Mouse (Mus musculus) midbrain, embryonic 16.5 days (tissue): ENCODE data around the gene Wfdc13. TPM values are rescaled to one million over a fixed set of nuclear protein-coding genes. Genes with fewer than 3 reads are reported as not detected.

ENCODE experiments used
- ATAC-seq: fragments of 200-750 bp; cut with Nextera tagmentation; 2 replicates; pipeline ENCODE4 v1.8.0; 2017; ENCODE audit warnings: moderate TSS enrichment
- H3K27ac ChIP-seq: fragments of 300-500 bp; sonication (generic); 2 replicates; pipeline ENCODE4 v1.5.1; 2014; ENCODE audit warnings: mild to moderate bottlenecking, low read length, mixed read lengths
- H3K27me3 ChIP-seq: fragments of 300-500 bp; sonication (generic); 2 replicates; pipeline ENCODE4 v1.6.1; 2014; ENCODE audit warnings: low read depth, low read length, mixed read lengths; ENCODE audit not compliant: control insufficient read depth, insufficient read depth
- H3K36me3 ChIP-seq: fragments of 300-500 bp; sonication (generic); 2 replicates; pipeline ENCODE4 v1.6.1; 2014; ENCODE audit warnings: mild to moderate bottlenecking, low read length, moderate library complexity, mixed read lengths; ENCODE audit not compliant: control insufficient read depth, insufficient read depth
- H3K4me1 ChIP-seq: fragments of 300-500 bp; sonication (generic); 2 replicates; pipeline ENCODE4 v1.6.1; 2014; ENCODE audit warnings: mild to moderate bottlenecking, low read length, mixed read lengths; ENCODE audit not compliant: control insufficient read depth, insufficient read depth
- H3K4me2 ChIP-seq: fragments of 300-500 bp; sonication (generic); 2 replicates; pipeline ENCODE4 v1.6.1; 2014; ENCODE audit warnings: mild to moderate bottlenecking, low read length, mixed read lengths
- H3K4me3 ChIP-seq: fragments of 300-500 bp; sonication (generic); 2 replicates; pipeline ENCODE4 v1.5.1; 2014; ENCODE audit warnings: low read depth, mild to moderate bottlenecking, low read length, moderate library complexity, mixed read lengths
- H3K9ac ChIP-seq: fragments of 300-500 bp; sonication (generic); 2 replicates; pipeline ENCODE4 v1.6.1; 2014; ENCODE audit warnings: low read depth, low read length, mixed read lengths
- H3K9me3 ChIP-seq: fragments of 300-500 bp; sonication (generic); replicated peaks from 2 replicates; pipeline ENCODE4 v1.6.1; 2014; ENCODE audit warnings: mild to moderate bottlenecking, low read length, mixed read lengths; ENCODE audit not compliant: control insufficient read depth, poor library complexity, severe bottlenecking
- WGBS: fragments of 180-500 bp; shearing (Covaris S2); extraction: QIAGEN DNeasy Blood & Tissue Kit; methylation state at CpG from one replicate; pipeline ENCODE4 v1.1.7; 2014; 5-methylcytosine and 5-hydroxymethylcytosine counted together
- polyA plus RNA-seq: library from polyadenylated mRNA; unstranded; fragments of >200 nt; fragmentation: Nextera tagmentation; extraction: Ambion mirVana; gene quantifications from 2 replicates; pipeline ENCODE4 v1.2.1, GENCODE M21; 2015

Wfdc13 gene
- polyA plus RNA-seq, 1 experiment from 2014 or later = not detected

GRCm38 (mm10) chr2:164670938-164671337 lies 14.0 kb upstream of the Wfdc13 start:
- Histone ChIP-seq H3K27me3 (no peaks in the 10 kb centered on the region), H3K4me2 (no peak overlapping the region), H3K4me3 (no peak overlapping the region), H3K9ac (no peak overlapping the region), H3K27ac (no peak overlapping the region), H3K36me3 (no peaks in the 10 kb centered on the region), H3K9me3 (no peaks in the 10 kb centered on the region), H3K4me1 (no peaks in the 10 kb centered on the region)
- 35% methylated on average over 1 of the region's 1 CpGs for WGBS
- no peak for ATAC-seq

DNA sequence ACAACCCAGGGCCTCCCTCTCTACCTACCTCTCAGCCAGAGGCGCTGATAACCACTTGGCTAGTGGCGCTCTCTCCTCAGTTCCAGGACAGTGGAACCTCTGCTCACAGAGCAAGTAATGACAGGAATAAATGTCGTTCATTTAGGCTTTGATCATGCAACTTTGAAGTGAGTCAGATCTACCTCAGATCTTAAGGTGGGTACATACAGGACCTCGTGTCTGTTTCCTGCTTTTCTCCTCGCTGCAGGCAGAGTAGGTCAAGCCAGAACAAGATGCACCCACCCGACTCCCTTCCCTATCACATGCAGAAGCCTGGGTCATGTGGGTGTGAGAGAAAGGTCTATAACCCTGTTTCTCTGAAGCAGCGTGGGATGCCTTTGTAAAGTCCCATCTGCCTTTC lies 10.9 kb upstream of the Wfdc13 start, which contains the start of gene Wfdc11:
Gene Wfdc11, minus strand, starts transcription at position 101 of the 400 bp plus-strand sequence.
- no peak within 1 kb of the TSS for H3K27ac ChIP-seq
- WGBS = 76% methylated on average over 7 of the region's 7 CpGs
- H3K27me3 ChIP-seq = no peaks in the 10 kb centered on the region
- no peaks in the 10 kb centered on the region for H3K9me3 ChIP-seq
- H3K9ac ChIP-seq = no peak within 1 kb of the TSS
- H3K4me3 ChIP-seq = no peak within 1 kb of the TSS
- no peak for ATAC-seq
- peaks cover 6% of the 10 kb centered on the region; the same call in 1 of the 2 replicates for H3K4me1 ChIP-seq
- no peaks in the 10 kb centered on the region for H3K36me3 ChIP-seq
- no peak within 1 kb of the TSS for H3K4me2 ChIP-seq

- Histone ChIP-seq H3K9me3 (no peaks in the 10 kb centered on the region), H3K4me3 (no peak overlapping the region), H3K27ac (no peak overlapping the region), H3K4me1 (peaks cover 6% of the 10 kb centered on the region; the same call in 1 of the 2 replicates), H3K9ac (no peak overlapping the region), H3K36me3 (no peaks in the 10 kb centered on the region), H3K27me3 (no peaks in the 10 kb centered on the region), H3K4me2 (no peak overlapping the region)
- 73% methylated on average over 7 of the region's 7 CpGs for WGBS
- ATAC-seq = no peak
Observed at GRCm38 (mm10) chr2:164676103-164676502, 8.8 kb upstream of the Wfdc13 start.

GRCm38 (mm10) chr2:164676916-164677685 lies 7.8 kb upstream of the Wfdc13 start:
- Histone ChIP-seq H3K27me3 (no peaks in the 10 kb centered on the region), H3K4me3 (no peak overlapping the region), H3K27ac (no peak overlapping the region), H3K9ac (no peak overlapping the region), H3K36me3 (no peaks in the 10 kb centered on the region), H3K4me1 (peaks cover 6% of the 10 kb centered on the region; the same call in 1 of the 2 replicates), H3K4me2 (no peak overlapping the region), H3K9me3 (no peaks in the 10 kb centered on the region)
- no peak for ATAC-seq
- WGBS = 90% methylated on average over 16 of the region's 16 CpGs

GRCm38 (mm10) chr2:164678848-164679625 lies 5.9 kb upstream of the Wfdc13 start:
- Histone ChIP-seq H3K4me3 (peak overlapping the region; percentile 25), H3K27ac (no peak overlapping the region), H3K27me3 (no peaks in the 10 kb centered on the region), H3K9me3 (no peaks in the 10 kb centered on the region), H3K4me1 (peaks cover 6% of the 10 kb centered on the region; the same call in 1 of the 2 replicates), H3K4me2 (peak overlapping the region; percentile 44), H3K9ac (no peak overlapping the region), H3K36me3 (no peaks in the 10 kb centered on the region)
- WGBS = 23% methylated on average over 19 of the region's 19 CpGs
- peak; percentile 78 for ATAC-seq

- Histone ChIP-seq H3K36me3 (no peaks in the 10 kb centered on the region), H3K9me3 (no peaks in the 10 kb centered on the region), H3K27ac (no peak overlapping the region), H3K4me2 (no peak overlapping the region), H3K27me3 (no peaks in the 10 kb centered on the region), H3K4me3 (no peak overlapping the region), H3K4me1 (peaks cover 6% of the 10 kb centered on the region; the same call in 1 of the 2 replicates), H3K9ac (no peak overlapping the region)
- ATAC-seq = no peak
- 69% methylated on average over 3 of the region's 3 CpGs for WGBS
Observed at GRCm38 (mm10) chr2:164679906-164680305, 5.0 kb upstream of the Wfdc13 start.

GRCm38 (mm10) chr2:164698201-164698600 lies 13.3 kb downstream of the Wfdc13 start, which contains the start of gene Spint4:
TSS of gene Spint4 (plus strand) at chr2:164698501.
- Histone ChIP-seq H3K4me3 (no peak within 1 kb of the TSS), H3K4me2 (no peak within 1 kb of the TSS), H3K9me3 (no peaks in the 10 kb centered on the region), H3K27me3 (no peaks in the 10 kb centered on the region), H3K27ac (no peak within 1 kb of the TSS), H3K9ac (no peak within 1 kb of the TSS), H3K36me3 (no peaks in the 10 kb centered on the region), H3K4me1 (no peaks in the 10 kb centered on the region)
- WGBS = 70% methylated on average over 4 of the region's 4 CpGs
- ATAC-seq = no peak

DNA sequence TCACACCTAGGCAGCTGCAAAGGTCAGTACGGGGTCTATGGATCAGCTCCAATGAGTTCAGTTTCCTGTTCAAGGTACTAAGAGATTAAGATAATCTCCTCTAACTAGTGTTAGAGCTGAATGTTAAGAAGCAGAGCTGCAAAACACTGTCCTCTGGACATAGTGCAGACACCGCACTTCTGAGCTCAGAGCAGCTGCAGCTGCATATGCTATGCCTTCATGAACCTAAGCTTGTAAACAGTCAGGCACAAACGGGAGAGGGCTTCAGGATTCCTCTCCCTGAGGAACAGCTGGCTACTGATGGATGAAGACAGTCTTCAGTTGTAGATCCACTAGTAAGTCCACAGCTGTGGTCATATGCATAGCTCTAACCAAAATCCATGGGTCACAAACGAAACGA lies 16.1 kb downstream of the Wfdc13 start:
- H3K4me1 ChIP-seq = no peaks in the 10 kb centered on the region
- H3K36me3 ChIP-seq = no peaks in the 10 kb centered on the region
- H3K4me3 ChIP-seq = no peak overlapping the region
- ATAC-seq = no peak
- H3K4me2 ChIP-seq = no peak overlapping the region
- H3K9ac ChIP-seq = no peak overlapping the region
- H3K27me3 ChIP-seq = no peaks in the 10 kb centered on the region
- no peaks in the 10 kb centered on the region for H3K9me3 ChIP-seq
- H3K27ac ChIP-seq = no peak overlapping the region
- 82% methylated on average over 5 of the region's 5 CpGs for WGBS

DNA sequence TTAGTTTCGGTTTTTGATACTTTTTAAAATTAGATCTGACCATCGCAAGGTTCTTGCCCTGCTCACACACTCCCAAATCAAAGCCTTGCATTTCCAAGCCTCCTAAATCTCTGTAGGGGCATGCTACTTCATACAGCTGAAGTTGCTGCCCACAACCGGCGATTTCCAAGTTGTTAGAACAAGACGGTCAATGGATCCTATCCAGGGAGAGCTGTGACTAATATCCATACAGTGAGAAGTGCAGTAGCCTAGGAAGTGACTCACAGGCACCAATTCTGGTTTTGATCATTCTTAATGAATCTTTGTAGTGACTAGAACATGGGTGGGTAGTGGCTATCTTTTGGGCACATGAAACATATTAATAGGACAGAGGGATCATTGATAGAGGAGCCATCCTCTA lies 16.9 kb downstream of the Wfdc13 start:
- ATAC-seq = no peak
- H3K4me1 ChIP-seq = no peaks in the 10 kb centered on the region
- no peak overlapping the region for H3K4me2 ChIP-seq
- no peak overlapping the region for H3K27ac ChIP-seq
- H3K9me3 ChIP-seq = no peaks in the 10 kb centered on the region
- WGBS = 94% methylated on average over 5 of the region's 5 CpGs
- no peak overlapping the region for H3K4me3 ChIP-seq
- H3K36me3 ChIP-seq = no peaks in the 10 kb centered on the region
- H3K27me3 ChIP-seq = no peaks in the 10 kb centered on the region
- no peak overlapping the region for H3K9ac ChIP-seq
